Mouse (Mus musculus): ENCODE measurements around the gene Prdm16.

The Prdm16 gene

DNA sequence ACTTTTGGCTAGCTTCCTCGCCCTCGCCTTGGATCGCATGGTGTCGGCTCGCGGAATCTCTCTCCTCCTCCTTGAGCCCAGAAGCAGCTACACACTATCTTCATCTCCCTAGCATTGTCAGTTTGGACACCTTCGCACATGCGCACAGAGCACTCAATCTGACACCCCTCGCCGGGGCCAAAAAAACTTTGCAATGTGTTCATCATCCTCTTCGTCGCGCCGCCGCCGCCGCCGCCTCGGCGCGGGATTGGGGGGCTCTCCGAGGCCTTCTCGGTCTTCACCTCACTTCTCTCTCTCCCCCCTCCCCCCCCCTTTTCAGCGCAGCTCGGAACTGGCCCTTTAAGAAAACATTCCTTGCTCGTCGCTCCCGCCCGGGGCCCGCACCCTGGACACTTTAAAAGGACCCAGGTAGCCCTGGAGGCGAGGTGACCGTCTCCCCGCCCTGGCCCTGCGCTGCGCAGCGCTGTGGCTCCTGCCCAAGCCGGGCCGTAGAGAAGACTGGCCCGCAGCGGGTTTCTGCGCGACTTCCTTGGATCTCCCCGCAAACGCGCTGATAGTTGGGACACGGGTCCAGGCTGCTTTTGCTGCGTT is at the start of gene Prdm16:
TSS of gene Prdm16 (minus strand) at position 153 of the 591 bp plus-strand sequence.
- peak; percentile 54 for DNase-seq (ENCODE audit: inconsistent ontology term)

DNA sequence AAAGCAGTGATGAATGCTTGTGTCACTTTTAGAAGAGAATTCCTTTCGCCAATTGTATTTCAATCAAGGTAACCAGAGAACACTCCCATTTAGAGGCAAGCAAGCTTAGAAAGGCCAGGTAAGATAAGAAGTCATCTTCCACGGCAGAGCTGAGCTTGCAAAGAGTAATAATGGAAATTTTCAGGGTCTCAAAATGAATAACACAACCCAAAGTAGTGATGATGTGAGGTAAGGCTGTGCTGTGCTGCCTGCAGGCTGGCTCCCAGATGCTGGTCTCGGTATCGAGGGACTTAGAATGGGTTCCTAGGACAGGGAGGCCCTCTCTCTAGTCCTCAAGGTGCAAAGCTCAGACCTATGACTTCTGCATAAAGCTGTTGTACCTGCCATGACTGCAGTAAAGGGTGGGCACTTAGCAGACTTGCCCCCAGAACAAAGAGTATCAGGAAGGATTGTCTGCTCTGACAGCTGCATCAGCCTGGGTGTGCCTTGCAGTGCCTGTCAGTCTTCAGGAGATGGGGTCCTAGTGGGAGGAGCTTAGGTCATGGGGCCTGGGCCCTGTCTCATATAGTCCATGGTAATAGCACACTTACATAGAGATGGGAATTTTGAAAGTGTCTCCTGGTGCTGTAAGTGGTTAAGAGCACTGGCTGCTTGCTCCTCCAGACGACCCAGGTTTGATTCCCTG is 46.5 kb upstream of the Prdm16 start:
- DNase-seq (ENCODE audit: inconsistent ontology term), result no peak

DNA sequence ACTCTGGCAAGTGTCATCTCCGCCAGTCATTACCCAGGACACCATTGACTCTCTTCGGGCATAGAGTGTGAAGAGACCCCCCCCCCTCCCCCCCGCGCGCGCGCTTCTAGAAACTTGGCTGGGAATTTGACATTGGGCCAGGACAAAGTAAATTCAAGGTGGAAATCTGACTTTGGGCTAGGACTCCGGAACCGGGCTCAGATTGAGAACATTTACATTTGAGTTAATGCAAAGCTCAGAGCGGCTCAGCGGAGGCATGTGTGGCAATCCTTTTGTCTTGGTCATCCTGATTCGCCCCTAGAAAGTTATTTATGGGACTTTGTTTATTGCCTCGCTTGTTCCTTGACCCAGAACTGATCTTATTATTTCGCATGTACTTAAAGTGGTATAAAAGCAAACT is 45.6 kb upstream of the Prdm16 start:
- DNase-seq (ENCODE audit: inconsistent ontology term), result no peak

DNA sequence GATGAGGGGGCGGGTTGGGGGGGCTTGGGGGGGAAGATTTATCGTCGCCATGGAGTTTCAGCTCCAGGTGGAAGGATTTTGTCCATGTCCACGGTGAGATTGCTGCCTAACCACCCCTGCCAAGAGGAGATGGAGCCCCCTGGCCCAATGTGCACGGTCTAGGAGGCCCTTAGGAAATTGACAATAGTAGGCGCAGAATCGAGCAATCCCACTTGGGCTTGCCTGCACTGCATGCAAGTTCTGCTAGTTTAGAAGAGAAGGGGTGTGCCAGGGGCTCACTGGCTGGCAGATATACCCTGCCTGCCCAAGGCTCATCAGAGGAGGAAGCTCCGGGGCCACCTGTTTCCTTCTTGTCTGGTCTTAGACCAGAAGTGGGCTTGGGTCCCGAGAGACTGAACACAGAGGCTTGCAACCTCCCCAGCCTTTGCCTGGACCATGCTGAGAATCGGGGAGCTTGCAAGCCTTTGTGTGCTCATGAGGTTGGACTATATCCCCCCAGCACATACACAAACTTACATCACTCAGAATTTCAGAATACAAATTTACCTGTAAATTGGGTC is 38.8 kb upstream of the Prdm16 start:
- DNase-seq (ENCODE audit: inconsistent ontology term), result no peak

DNA sequence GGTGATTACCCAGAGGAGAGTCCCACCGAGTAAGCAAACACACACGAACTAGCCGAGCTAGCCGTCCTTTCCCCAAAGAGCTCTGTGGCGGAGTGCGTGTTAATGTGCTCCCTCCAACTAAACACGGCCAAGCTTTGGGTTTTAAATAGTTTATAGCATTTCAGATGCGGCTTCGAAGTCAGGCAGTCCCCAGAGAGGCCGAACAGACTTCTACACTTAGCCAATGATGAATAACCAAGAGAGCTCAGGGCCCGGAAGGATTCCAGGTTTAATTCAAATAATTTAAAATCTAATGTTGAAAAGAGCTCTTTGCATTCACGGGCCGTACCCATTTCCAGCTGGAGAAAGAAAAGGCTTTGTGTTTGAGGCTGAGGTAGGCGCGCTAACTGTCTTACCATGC is 38.3 kb upstream of the Prdm16 start:
- DNase-seq (ENCODE audit: inconsistent ontology term), result no peak

DNA sequence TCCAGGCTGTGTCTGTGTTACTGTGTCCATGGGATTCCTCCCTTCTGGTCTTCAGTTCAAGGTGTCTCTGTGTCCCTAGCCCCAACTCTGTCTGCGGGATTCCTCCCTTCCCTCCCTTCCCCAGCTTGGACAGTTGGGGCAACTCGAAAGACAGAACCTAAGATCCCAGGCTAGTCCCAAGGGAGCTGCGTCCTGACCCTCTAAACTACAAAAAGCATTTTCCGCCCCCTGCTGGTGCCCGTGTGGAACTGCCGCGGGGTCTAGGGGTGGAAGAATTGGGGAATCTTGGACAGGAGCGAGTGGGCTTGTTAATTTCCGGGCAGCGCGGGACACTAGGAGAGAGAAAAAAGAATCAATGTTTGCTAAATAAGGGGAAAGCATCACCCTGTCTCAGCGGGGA is 37.9 kb upstream of the Prdm16 start:
- peak; percentile 72 for DNase-seq (ENCODE audit: inconsistent ontology term)

DNA sequence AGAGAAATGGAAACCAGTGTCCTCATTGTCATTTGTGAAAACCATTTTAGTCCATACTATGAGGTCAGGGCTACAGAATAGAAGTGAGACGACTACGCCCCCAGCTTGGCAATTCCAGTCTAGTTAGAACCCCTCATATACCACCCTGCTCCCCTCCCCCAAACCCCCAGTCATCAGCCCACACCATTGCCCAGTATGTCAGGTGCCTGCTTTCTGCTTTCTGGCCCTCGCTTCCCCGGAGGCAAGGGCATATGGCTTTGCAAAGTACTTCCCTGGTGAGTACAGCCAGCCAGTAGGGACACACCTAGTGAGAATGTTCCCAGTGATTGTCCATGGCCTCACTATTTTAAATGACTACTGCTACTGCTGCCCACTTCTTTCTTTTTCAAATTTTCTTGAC is 37.3 kb upstream of the Prdm16 start:
- DNase-seq (ENCODE audit: inconsistent ontology term), result no peak

DNA sequence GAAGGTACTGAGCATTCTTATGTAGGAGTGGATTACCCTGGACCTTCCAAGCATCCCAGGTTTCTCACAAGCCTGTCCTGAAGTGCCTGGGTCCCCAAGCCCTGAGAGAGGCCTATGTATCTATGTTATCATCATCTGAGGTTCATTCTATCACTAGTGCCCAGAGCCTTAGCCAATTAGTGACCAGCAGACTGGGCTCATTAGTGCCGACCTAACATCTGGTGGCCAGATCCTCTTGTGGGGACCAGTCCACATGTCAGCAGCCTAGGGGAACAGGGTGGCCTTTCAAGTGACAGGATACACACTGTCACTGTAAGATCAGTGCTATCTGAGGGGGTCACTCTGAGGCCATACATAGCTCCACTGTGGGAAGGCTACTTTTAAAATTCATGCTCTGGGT is 35.4 kb upstream of the Prdm16 start:
- no peak for DNase-seq (ENCODE audit: inconsistent ontology term)

DNA sequence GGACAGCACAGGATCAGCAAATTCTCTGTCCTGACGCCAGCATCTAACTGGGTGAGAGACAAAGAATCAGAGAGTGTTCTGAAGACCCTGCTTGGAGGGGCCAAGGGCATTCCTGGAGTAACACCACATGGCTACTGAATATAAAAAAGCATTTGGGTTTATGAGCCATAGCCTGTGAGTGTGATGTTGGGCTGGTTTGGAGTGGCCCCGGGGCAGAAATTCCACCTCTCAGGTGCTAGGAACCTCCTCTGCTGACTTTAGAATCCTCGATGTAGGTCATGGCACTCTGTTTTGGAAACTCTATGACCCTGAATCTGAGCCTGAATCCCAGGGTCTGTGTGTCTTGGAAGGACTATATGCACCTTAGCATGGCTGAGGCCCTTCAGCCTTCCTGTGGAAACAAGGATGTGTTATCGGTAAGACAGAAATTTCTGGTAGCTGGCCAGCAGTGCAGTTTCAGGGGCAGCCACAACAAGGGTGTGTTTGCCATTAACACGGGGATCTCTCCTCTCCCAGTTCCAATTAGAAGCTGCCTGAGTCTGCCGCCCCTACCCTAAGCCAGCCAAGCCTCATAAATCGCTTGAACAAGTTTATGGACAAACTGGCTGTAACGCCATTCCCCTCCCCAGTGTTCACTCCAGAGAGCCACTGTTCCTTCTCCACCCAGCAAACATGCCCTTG is 34.7 kb upstream of the Prdm16 start:
- DNase-seq (ENCODE audit: inconsistent ontology term), result no peak

DNA sequence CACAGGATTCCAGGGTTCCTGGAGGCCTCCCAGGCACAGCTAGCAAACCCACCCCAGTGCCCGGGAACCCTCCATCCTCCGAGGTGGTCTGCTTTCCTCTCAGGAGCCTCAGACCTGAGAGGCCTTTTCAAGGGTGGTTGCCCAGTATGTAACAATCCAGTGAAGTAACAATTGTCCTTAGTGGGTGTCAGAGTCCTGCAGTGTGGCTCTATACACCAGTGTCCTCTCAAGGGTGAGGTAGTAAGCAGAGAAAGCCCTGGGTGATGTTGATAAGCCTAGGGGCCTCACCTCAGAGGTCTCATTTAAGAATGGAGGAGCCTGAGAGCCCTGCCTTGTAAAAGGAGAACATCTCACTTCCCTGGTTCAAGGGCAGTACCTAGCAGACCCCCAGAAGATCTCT is 31.1 kb upstream of the Prdm16 start, which contains the start of gene Actrt2:
TSS of gene Actrt2 (minus strand) at position 101 of the 400 bp plus-strand sequence.
- DNase-seq (ENCODE audit: inconsistent ontology term), result no peak

DNA sequence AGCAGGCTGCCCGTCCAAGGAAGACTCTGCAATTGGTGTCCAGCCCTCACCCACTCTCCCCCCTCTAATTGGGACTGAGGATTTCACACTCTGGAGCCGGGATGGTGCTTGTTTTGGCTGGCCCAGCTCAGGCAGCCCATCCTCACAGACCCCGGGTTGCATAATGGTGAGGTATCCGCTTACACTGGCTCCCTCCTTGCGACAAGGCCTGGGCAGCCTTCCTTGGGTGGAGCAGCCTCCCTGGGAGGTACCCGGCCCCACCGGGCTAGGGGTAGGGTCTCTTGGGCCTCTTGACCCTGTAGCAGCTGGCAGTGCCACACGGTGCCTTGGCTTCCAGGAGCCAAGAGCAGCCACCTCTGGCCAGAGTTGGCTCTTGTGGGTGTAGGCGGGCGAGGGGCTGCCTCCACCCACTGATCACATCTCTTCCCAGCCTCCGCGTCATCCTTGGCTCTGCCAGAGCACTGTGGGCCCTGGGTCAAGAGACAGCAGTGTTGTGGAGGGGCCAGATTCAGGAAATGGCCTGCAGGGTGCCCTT is 26.1 kb upstream of the Prdm16 start:
- DNase-seq (ENCODE audit: inconsistent ontology term), result no peak

DNA sequence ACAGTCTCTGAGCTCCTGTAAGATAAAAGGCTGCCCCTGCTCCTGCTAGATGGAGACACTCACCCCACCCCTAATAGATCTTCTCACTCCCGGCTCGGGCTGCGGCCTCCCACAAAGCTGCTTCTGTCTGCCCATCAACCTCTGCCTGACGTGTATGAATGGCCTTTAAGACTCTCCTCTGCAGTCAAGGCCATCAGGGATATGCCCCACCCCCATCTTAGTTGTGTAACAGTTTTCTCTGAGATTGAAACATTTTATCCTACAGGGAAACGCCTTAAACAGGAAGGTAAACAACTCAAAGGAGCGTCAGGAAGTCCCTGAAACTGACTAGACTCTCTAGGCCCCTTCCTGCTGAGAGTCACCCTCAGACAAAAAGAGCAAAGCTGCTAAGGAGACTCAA is 24.6 kb upstream of the Prdm16 start:
- DNase-seq (ENCODE audit: inconsistent ontology term), result no peak

DNA sequence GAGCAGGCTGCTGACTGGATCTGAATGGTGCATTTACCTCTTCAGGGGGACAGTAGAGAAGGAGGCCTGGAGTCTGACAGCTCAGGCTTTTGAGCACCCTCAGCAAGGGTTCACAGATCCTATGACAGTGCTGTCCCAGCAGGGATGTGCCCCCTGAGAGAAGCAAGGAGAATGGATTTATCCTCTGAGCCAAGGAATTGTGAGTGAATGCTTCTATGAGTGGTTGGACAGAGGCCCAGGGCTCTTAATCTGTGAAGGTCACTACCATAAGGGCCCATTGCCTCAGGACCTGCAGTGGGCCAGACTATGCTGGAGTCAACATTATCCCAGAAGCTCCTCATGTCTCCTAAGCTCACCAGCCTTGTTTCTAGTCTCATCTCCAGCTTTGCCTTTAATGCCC is 23.4 kb upstream of the Prdm16 start:
- no peak for DNase-seq (ENCODE audit: inconsistent ontology term)

DNA sequence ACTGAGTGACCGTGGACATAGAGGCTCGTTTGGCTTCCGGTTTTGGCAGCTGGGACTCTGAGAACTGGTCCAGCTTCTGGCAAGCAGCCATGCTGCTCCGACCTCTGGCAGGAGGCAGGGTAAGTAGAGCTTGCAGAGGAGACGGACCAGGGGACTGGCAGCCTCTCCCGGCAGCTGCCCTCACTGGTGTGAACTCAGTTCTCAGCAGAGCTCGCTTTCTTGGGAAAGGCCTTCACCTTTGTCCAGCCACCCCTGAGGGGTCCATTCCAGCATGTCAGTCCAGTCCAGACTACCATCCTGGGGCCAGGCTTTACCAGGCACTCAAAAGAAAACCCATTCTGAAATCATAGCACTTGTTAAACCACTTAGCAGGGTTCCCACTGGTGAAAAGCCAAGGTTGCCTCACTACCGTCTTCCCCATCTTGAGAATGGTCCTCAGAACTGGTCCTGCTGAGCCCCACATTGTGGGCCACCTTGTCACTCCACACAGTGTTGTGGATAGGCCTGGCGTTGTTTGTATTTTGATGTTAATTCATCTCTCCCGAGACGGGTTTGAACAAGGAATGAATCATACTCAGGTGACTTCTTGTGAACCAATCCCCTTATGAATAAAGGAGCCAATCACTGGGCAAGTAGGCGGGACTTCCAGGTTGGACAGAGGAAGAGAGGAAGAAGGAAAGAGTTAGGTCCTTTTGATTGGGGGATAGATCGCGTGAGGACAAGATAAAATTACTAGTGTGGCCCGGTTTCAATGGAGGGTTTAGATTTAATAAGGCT is 18.6 kb upstream of the Prdm16 start:
- DNase-seq (ENCODE audit: inconsistent ontology term), result no peak

DNA sequence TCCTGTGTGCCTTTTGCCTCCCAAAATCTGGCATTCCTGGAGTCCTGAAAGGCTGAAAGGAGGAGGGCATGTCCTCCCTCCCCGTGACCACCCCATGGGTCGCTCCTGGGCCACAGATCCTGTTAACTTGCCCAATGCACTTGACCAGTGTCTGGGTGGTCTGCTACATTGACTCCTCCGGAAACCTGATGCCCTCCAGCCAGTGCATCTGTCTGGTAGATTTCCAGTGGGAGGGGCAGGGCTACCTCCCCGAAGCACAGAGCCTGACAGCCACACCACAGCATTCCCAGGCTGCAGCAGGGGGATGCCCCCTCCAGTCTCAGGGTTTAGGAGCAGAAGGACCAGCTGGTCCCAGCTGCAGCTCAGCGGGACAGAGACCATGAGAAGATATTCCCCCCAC is 15.8 kb upstream of the Prdm16 start:
- DNase-seq (ENCODE audit: inconsistent ontology term), result no peak

DNA sequence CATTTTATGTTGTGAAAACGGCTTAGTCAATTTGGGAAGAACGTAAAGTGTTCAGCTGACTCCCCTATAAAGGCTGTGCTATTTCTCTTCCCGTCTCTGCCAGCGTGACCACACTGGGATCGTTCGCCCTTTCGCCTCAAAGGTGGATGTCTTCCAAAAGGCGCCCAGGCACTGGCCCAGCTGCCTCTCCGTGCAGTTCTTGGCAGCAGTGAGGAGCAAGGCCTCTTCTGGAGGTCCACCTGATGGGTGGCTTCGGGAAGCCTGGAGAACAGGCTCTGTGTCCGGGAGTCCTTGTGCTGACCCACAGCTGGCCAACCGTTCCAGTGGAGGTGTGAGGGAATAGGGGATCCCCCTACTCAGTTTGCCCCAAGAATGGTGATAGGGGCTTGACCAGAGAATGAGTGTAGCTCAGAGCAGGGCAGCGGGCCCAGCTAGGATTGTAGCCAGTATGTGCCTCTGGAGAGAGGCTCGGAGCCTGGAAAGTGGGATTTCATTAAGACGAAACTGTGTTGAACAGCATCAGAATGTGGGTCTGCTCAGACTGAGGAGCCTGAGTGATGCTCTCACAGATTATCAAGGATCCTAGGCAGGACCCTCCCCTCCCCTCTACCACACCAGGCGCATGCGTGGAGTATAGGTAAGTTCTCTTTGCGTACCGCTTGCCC is 12.5 kb upstream of the Prdm16 start:
- DNase-seq (ENCODE audit: inconsistent ontology term), result no peak

DNA sequence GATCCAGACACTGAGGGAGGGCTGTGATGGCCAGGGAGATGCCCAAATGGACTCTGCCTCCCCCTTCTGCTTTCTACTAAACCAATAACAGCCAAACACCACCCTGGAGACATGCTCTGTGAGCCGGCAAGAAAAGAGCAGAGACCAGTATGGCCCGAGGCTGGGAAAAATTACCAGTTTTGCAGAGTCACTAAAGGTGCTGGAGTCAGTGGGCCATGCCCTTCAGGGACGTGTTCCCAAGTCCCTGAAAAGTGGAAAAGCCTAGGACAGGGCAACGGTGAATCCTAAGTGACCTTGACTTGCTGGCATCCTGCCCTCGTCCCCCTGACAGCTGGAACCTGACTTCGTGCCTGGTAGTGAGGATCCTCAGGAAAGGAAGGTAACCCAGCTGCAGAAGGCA is 5.8 kb upstream of the Prdm16 start:
- DNase-seq (ENCODE audit: inconsistent ontology term), result no peak

DNA sequence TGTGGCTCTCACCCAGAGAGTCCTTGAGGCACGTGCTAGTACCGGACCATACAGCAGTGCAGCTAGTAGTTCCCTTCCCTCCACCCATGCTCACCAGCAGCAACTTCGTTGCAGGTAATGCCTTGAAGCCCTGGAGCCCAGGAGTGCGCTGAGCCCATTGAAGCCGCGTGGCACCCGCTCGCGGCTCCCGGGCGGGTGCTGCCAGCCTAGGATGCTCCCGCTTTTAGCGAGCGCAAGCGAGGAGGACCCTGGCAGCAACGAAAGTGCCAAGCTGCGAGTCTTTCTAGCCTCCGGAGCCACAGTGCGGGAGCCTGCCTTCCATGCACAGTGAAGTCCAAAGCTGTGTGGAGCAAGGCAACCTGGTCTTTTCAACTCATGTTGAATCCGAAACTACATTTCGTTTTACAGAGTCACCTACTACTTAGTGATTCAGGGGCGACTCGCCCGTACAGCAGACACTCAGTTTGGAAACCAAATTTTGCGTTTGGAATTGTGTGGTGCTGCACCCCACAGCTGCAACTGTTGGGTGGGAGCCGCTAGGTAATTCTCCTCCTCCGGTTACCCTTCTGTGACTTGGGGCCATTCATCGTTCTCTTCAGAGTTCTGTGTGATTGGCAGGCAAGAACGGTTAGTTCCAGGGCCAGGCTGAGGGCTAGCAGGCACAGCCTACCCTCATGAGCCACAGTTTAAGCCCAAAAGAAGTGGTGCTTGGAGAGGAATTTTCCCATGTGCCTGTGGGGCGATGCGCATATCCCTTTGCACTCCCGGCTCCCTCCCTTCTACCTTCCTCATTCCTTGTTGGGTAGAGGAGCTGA is 4.8 kb upstream of the Prdm16 start:
- peak; percentile 50 for DNase-seq (ENCODE audit: inconsistent ontology term)

DNA sequence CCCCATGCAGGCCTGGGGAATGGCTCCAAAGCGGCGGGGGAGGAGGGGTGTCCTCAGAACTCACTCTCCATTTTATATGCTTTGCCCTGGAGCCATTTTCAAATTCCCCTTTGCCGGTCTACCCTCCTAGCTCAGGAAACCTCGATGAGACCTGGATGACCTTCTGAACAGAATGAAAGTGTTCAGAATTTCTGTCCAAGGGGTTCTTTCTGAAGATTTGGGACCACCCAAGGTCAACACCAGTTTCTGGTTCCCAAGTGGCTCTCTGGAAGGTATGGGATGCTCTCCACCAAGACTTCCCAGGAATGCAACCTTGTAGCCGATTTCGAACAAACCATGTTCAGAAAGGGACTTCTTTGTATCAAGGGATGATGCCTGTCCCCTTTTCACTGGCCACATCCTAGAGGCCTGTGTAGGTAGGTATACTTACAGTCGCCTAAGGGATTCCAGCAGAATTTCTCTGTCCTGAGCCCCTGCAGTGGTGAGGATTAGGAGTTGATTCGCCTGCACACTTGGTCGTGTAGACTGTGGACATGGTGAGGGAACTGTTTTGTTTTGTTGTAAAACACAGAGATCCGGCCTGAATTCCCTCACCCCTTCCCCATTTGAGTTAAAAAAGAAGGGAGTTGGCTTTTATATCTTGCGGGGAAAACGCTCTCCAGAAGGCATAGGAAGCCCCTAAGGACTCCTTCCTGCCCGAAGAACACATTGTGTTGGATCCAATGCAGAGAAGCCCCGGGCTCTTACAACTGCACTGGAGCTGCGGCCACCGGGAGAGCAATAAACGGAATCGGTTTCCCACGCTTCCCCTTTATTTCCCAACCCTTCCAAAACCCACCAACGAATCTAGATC is 4.0 kb upstream of the Prdm16 start:
- no peak for DNase-seq (ENCODE audit: inconsistent ontology term)

Data from Muller cell, postnatal 12 days (primary cell).